Mouse (Mus musculus): ENCODE data around the gene Rmnd5b. TPM values are rescaled to one million over a fixed set of nuclear protein-coding genes. Genes with fewer than 3 reads are reported as not detected.

Gene Rmnd5b
- polyA plus RNA-seq, 1 experiment: 42.4 TPM

GRCm38 (mm10) chr11:51595459-51596083, 40.1 kb downstream of the Rmnd5b start:
- H3K4me3 ChIP-seq (ENCODE audit: insufficient read depth, low read length): no peak overlapping the region
- H3K4me1 ChIP-seq (ENCODE audit: control insufficient read depth, insufficient read depth, low read length): peaks cover 19% of the 10 kb centered on the region
- peak overlapping the region; percentile 13 for H3K27ac ChIP-seq (ENCODE audit: insufficient read depth, low read depth, low read length)
- TF ChIP-seq CTCF (IDR thresholded peaks at IDR 0.05; ENCODE audit: low read depth, low read length): no peak
- TF ChIP-seq POLR2A (IDR thresholded peaks at IDR 0.05; ENCODE audit: borderline replicate concordance, low read depth, low read length): no peak

DNA sequence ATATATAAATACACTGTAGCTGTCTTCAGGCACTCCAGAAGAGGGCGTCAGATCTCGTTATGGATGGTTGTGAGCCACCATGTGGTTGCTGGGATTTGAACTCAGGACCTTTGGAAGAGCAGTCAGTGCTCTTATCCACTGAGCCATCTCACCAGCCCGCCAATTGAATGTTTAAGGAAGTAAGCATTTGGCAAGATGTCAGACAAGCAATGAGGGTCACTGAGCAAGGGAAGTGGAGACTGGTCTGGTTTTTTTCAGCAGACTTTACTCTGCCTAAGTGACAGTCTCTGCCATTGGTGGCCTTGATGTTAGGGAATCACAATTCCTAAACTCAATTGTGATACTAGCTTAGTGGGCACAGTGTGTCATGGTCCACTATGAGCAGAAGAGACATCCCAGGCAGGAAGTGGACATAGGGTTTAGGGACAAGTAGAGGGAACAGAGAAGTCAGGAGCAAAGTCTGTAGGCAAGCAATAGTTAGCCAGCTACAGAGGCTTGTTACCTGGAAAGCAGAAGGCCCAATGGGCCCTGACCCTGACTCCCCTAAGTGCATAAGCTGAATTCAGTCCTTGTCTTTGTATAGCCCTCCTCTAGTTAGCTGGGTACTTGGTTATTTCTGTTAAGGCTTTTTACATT, 40.9 kb downstream of the Rmnd5b start:
- no peak overlapping the region for H3K4me3 ChIP-seq (ENCODE audit: insufficient read depth, low read length)
- TF ChIP-seq CTCF (IDR thresholded peaks at IDR 0.05; ENCODE audit: low read depth, low read length): no peak
- no peak for TF ChIP-seq POLR2A (IDR thresholded peaks at IDR 0.05; ENCODE audit: borderline replicate concordance, low read depth, low read length)
- peaks cover 19% of the 10 kb centered on the region for H3K4me1 ChIP-seq (ENCODE audit: control insufficient read depth, insufficient read depth, low read length)
- peak overlapping the region; percentile 13 for H3K27ac ChIP-seq (ENCODE audit: insufficient read depth, low read depth, low read length)

GRCm38 (mm10) chr11:51593849-51594248, 41.8 kb downstream of the Rmnd5b start:
- TF ChIP-seq POLR2A (IDR thresholded peaks at IDR 0.05; ENCODE audit: borderline replicate concordance, low read depth, low read length): no peak
- Histone ChIP-seq H3K4me3 (ENCODE audit: insufficient read depth, low read length) (no peak overlapping the region), H3K4me1 (ENCODE audit: control insufficient read depth, insufficient read depth, low read length) (peaks cover 19% of the 10 kb centered on the region), H3K27ac (ENCODE audit: insufficient read depth, low read depth, low read length) (no peak overlapping the region)

DNA sequence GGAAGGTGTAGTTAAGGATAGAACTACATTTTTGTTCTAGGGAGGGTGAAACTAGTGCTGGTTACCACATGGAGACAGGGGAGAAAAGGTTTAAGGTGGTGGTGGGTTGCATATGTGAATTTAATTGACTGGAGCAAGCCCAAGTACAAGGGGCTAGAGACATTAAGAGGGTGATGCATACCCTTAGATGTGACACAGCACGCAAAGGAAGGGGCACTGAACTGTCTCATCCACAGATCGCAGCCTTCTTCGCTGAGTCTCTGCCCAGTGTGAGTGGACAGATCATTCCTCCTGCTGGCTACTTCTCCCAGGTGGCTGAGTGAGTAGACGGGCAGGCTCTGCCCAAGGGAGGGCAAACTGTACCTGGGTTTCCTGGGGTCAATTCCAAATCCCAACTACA, 42.3 kb downstream of the Rmnd5b start:
- Histone ChIP-seq H3K4me3 (ENCODE audit: insufficient read depth, low read length) (no peak overlapping the region), H3K27ac (ENCODE audit: insufficient read depth, low read depth, low read length) (no peak overlapping the region), H3K4me1 (ENCODE audit: control insufficient read depth, insufficient read depth, low read length) (peaks cover 19% of the 10 kb centered on the region)
- TF ChIP-seq CTCF (IDR thresholded peaks at IDR 0.05; ENCODE audit: low read depth, low read length) (no peak), POLR2A (IDR thresholded peaks at IDR 0.05; ENCODE audit: borderline replicate concordance, low read depth, low read length) (no peak)

DNA sequence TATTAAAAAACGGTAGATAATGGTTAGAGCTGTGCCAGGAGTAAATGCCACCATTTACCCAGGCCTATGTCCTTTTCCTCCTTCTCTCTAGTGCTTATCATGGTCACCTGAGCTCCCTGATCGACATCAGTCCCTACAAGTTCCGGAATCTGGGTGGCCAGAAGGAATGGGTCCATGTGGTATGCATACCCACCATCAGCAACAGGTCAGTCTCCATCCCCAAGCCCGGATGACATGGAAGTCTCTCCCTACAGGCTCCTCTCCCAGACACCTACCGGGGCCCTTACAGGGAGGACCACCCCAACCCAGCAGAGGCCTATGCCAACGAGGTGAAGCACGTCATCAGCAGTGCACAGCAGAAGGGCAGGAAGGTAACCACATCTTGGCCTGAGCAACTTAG, 43.8 kb downstream of the Rmnd5b start:
- Histone ChIP-seq H3K4me1 (ENCODE audit: control insufficient read depth, insufficient read depth, low read length) (peaks cover 17% of the 10 kb centered on the region), H3K27ac (ENCODE audit: insufficient read depth, low read depth, low read length) (no peak overlapping the region), H3K4me3 (ENCODE audit: insufficient read depth, low read length) (no peak overlapping the region)
- TF ChIP-seq POLR2A (IDR thresholded peaks at IDR 0.05; ENCODE audit: borderline replicate concordance, low read depth, low read length) (no peak), CTCF (IDR thresholded peaks at IDR 0.05; ENCODE audit: low read depth, low read length) (no peak)

DNA sequence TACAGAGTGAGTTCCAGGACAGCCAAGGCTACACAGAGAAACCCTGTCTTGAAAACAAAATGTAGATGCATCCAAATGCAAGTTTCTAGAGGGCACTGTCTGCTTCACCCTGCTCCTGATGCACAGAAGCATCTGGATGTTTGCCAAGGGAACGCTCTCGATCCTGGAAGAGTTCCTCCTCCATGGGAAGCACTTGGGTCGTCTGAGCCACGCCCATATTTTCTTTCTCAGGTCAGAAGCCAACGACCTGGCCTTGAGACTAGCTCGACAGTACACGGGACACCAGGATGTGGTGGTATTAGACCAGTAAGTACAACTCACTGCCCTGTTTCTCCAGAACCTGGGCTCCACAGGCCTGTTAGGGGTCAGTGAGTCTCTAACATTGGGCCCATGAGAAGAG, 44.5 kb downstream of the Rmnd5b start:
- Histone ChIP-seq H3K4me1 (ENCODE audit: control insufficient read depth, insufficient read depth, low read length) (peaks cover 18% of the 10 kb centered on the region), H3K4me3 (ENCODE audit: insufficient read depth, low read length) (no peak overlapping the region), H3K27ac (ENCODE audit: insufficient read depth, low read depth, low read length) (no peak overlapping the region)
- TF ChIP-seq CTCF (IDR thresholded peaks at IDR 0.05; ENCODE audit: low read depth, low read length): no peak

DNA sequence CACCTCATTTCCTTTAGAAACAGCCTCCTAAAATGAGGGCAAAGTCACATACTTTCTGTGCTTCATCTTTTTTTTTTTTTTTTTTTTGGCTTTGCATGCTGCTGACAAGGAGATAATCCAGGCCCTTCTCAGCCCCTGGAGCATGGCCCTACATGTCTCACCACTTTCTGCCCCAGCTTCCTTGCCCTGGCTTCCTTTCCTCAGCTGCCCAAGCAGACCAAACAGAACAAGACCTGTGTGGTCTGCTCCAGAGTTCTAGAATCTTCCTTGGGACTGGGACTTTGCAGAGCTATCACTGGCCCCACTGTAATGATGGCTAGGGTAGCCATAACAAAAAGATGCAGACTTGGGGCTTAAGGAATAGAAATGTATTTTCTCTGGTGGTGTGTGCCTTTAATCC, 45.7 kb downstream of the Rmnd5b start:
- Histone ChIP-seq H3K4me1 (ENCODE audit: control insufficient read depth, insufficient read depth, low read length) (peaks cover 10% of the 10 kb centered on the region), H3K4me3 (ENCODE audit: insufficient read depth, low read length) (no peak overlapping the region), H3K27ac (ENCODE audit: insufficient read depth, low read depth, low read length) (no peak overlapping the region)
- no peak for TF ChIP-seq POLR2A (IDR thresholded peaks at IDR 0.05; ENCODE audit: borderline replicate concordance, low read depth, low read length)
- TF ChIP-seq CTCF (IDR thresholded peaks at IDR 0.05; ENCODE audit: low read depth, low read length): no peak

DNA sequence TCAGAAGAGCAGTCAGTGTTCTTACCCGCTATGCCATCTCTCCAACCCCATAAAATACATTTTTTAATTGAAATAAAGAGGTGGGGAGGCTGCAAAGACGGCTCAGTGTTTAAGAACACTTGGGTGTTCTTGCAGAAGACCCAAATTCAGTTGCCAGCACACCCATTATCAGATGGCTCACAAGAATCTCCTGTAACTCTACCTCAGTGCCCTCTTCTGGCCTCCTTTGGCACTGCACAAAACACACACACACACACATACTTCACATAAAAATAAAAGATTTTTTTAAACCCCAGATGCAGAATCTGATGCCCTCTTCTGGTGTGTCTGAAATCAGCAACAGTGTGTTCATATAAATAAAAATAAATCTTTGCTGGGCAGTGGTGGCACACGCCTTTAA, 46.9 kb downstream of the Rmnd5b start:
- Histone ChIP-seq H3K4me3 (ENCODE audit: insufficient read depth, low read length) (no peak overlapping the region), H3K4me1 (ENCODE audit: control insufficient read depth, insufficient read depth, low read length) (peaks cover 8% of the 10 kb centered on the region), H3K27ac (ENCODE audit: insufficient read depth, low read depth, low read length) (no peak overlapping the region)
- TF ChIP-seq CTCF (IDR thresholded peaks at IDR 0.05; ENCODE audit: low read depth, low read length): no peak
- no peak for TF ChIP-seq POLR2A (IDR thresholded peaks at IDR 0.05; ENCODE audit: borderline replicate concordance, low read depth, low read length)

DNA sequence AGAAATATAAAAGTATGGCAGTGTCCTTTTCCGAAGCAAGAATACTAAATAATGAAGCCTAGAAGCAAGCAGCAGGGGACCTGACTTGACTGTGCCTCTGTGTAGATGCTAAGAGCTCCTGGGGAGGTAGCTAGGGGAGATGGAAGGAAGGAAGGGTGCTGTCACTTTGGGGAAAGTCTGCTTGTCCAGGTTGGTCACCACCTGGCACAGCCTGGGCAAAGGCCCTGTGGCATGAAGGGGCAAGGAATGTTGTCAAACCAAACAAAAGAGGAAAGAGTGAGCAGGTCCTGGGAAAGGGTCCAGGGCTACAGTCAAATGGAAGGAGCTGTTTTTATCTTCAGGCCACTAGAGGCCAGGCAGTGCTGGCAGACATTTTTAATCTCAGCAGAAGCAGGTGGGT, 48.6 kb downstream of the Rmnd5b start:
- no peak overlapping the region for H3K27ac ChIP-seq (ENCODE audit: insufficient read depth, low read depth, low read length)
- no peak overlapping the region for H3K4me3 ChIP-seq (ENCODE audit: insufficient read depth, low read length)
- TF ChIP-seq POLR2A (IDR thresholded peaks at IDR 0.05; ENCODE audit: borderline replicate concordance, low read depth, low read length) (no peak), CTCF (IDR thresholded peaks at IDR 0.05; ENCODE audit: low read depth, low read length) (no peak)
- H3K4me1 ChIP-seq (ENCODE audit: control insufficient read depth, insufficient read depth, low read length): peaks cover 14% of the 10 kb centered on the region

- TF ChIP-seq POLR2A (IDR thresholded peaks at IDR 0.05; ENCODE audit: borderline replicate concordance, low read depth, low read length) (no peak), CTCF (IDR thresholded peaks at IDR 0.05; ENCODE audit: low read depth, low read length) (no peak)
- H3K27ac ChIP-seq (ENCODE audit: insufficient read depth, low read depth, low read length): no peak overlapping the region
- peaks cover 20% of the 10 kb centered on the region for H3K4me1 ChIP-seq (ENCODE audit: control insufficient read depth, insufficient read depth, low read length)
- no peak overlapping the region for H3K4me3 ChIP-seq (ENCODE audit: insufficient read depth, low read length)
These were observed 49.3 kb downstream of the Rmnd5b start for GRCm38 (mm10) chr11:51586411-51586810.

Measured in bone marrow macrophage, adult 2 months (primary cell).